ENCODE assay signal across 10 mouse cellular contexts in the genomic region with DNA sequence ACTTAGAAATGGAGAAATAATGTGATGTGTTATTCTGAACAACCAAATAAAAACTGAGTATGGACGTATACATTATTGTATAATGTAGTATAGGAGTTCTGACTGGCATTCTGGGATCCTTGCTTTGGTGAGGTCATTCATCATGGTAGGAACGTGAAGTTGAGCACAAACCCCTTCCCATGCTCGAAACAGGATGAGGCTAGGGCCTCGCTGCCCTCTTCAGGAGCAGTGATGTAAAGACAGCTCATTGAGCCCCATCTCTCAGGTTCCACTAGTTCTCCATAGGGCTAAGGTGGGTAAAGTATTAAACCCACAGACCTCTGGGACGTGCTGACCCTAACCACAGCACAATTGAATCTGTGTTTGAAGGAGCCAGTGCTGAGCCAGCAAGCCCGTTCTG.
A peak's percentile ranks its signal among the peaks of the same experiment; 100 is the strongest.
DNase-seq lines count a peak whose midpoint lies in the region; ATAC-seq and TF ChIP-seq lines count a peak whose summit lies in the region.
"Had no signal": no experiment of that assay in that cellular context is flagged by ENCODE, and none has a peak within 500 bp of the region (broad histone marks: within the 10 kb centered on the region; RNA-seq: fewer than 3 reads in every experiment).

No protein-coding gene starts in this region.

- in situ Hi-C loops in Patski (cut with MboI; ENCODE audit: low pct_unique_long_range_greater_than_20kb) = no loop called here

- CTCF ChIA-PET in Patski (lab: Charles Lee) = no interaction called here

- ATAC-seq in Patski = no peak

- POLR2A ChIA-PET in Patski (lab: Charles Lee) = no interaction called here

- no peak overlapping the region for H3K27ac ChIP-seq in layer of hippocampus, adult 2 months
- H3K27ac ChIP-seq: liver, embryonic 13.5 days had no signal

- no peak overlapping the region for H3K4me3 ChIP-seq in layer of hippocampus, adult 2 months
- H3K4me3 ChIP-seq: erythroblast, embryonic 14.5 days; liver, embryonic 13.5 days had no signal

- peak; percentile 81 for TF ChIP-seq CTCF in layer of hippocampus, adult 2 months (conservative IDR thresholded peaks at IDR 0.05)
- peak; percentile 8 for TF ChIP-seq CTCF in Patski (IDR thresholded peaks at IDR 0.05)

- no peaks in the 10 kb centered on the region for H3K27me3 ChIP-seq in Patski
- H3K27me3 ChIP-seq: liver, embryonic 13.5 days had no signal

- no peak for DNase-seq in layer of hippocampus, adult 2 months (ENCODE audit: low spot score in 2 of 2)
- no peak for DNase-seq in layer of hippocampus, adult 9-11 months
- no peak for DNase-seq in Patski (ENCODE audit: low read depth, low spot score)
- DNase-seq in embryo, embryonic 9.5 days (ENCODE audit: extremely low spot score) = peak; percentile 30
- peak; percentile 38 for DNase-seq in lung, postnatal 14 days
- peak; percentile 30 to 39 for DNase-seq in thymus, postnatal 36 days
- DNase-seq in cerebellum, adult 11 months = no peak
- DNase-seq in gastrocnemius, adult 8-10 months (ENCODE audit: low spot score in 2 of 2) = no peak
- DNase-seq: liver, embryonic 13.5 days had no signal

Comparison
In these comparisons a context has a peak if more than half of its experiments do, and no peak if none do; other contexts are left out.
1. DNase-seq: peak in embryo, embryonic 9.5 days (single experiment), lung, postnatal 14 days (single experiment) and thymus, postnatal 36 days (2 of 2); none in layer of hippocampus, adult 2 months (0 of 2), layer of hippocampus, adult 9-11 months (single experiment), Patski (single experiment), cerebellum, adult 11 months (single experiment) and gastrocnemius, adult 8-10 months (0 of 2).